Mouse (Mus musculus) lung, postnatal 0 days (tissue): Measurements from ENCODE around the gene Myl9. TPM values are rescaled to one million over a fixed set of nuclear protein-coding genes. Genes with fewer than 3 reads are reported as not detected.
A peak's percentile ranks its signal among the peaks of the same experiment; 100 is the strongest.

Experiments
- ATAC-seq: fragments of 200-750 bp; cut with Nextera tagmentation; 2 replicates; pipeline ENCODE4 v1.8.0; 2017; ENCODE audit warnings: moderate library complexity
- DNase-seq: peaks from one replicate; pipeline ENCODE4 v3.0.0-alpha.2; 2016; ENCODE audit warnings: low spot score
- H3K27ac ChIP-seq: fragments of 300-500 bp; sonication (generic); 2 replicates; pipeline ENCODE4 v1.5.1; 2014; ENCODE audit warnings: antibody characterized with exemption, mild to moderate bottlenecking, low read length, mixed read lengths
- H3K27me3 ChIP-seq: fragments of 300-500 bp; sonication (generic); replicated peaks from 2 replicates; pipeline ENCODE4 v1.6.1; 2014; ENCODE audit warnings: low read length, mixed read lengths; ENCODE audit not compliant: insufficient read depth
- H3K36me3 ChIP-seq: fragments of 300-500 bp; sonication (generic); 2 replicates; pipeline ENCODE4 v1.6.1; 2014; ENCODE audit warnings: low read length, mixed read lengths; ENCODE audit not compliant: insufficient read depth
- H3K4me1 ChIP-seq: fragments of 300-500 bp; sonication (generic); 2 replicates; pipeline ENCODE4 v1.6.1; 2014; ENCODE audit warnings: antibody characterized with exemption, low read depth, low read length, mixed read lengths; ENCODE audit not compliant: insufficient read depth
- H3K4me2 ChIP-seq: fragments of 300-500 bp; sonication (generic); replicated peaks from 2 replicates; pipeline ENCODE4 v1.6.1; 2014; ENCODE audit warnings: low read depth, mild to moderate bottlenecking, low read length, moderate library complexity, mixed read lengths
- H3K4me3 ChIP-seq: fragments of 300-500 bp; sonication (generic); 2 replicates; pipeline ENCODE4 v1.5.1; 2014; ENCODE audit warnings: low read depth, low read length
- H3K9ac ChIP-seq: fragments of 300-500 bp; sonication (generic); replicated peaks from 2 replicates; pipeline ENCODE4 v1.6.1; 2014; ENCODE audit warnings: low read depth, mild to moderate bottlenecking
- H3K9me3 ChIP-seq: fragments of 300-500 bp; sonication (generic); 2 replicates; pipeline ENCODE4 v1.6.1; 2016; ENCODE audit warnings: low read length, mixed read lengths
- CTCF ChIP-seq: IDR thresholded peaks from 2 replicates; pipeline ENCODE4 v1.5.1; 2016; ENCODE audit warnings: antibody characterized with exemption, mild to moderate bottlenecking
- EP300 ChIP-seq: IDR thresholded peaks from 2 replicates; pipeline ENCODE4 v1.6.1; 2016; ENCODE audit warnings: antibody characterized with exemption, mild to moderate bottlenecking, control low read depth
- WGBS: fragments of 180-500 bp; shearing (Covaris S2); extraction: QIAGEN DNeasy Blood & Tissue Kit; methylation state at CpG from one replicate; pipeline ENCODE4 v1.1.7; 2014; 5-methylcytosine and 5-hydroxymethylcytosine counted together
- polyA plus RNA-seq: library from polyadenylated mRNA; unstranded; fragments of >200 nt; fragmentation: Nextera tagmentation; extraction: Ambion mirVana; gene quantifications from 2 replicates; pipeline ENCODE4 v1.2.1, GENCODE M21; 2015

The Myl9 gene
- polyA plus RNA-seq, 1 experiment from 2014 or later, result 222 TPM

DNA sequence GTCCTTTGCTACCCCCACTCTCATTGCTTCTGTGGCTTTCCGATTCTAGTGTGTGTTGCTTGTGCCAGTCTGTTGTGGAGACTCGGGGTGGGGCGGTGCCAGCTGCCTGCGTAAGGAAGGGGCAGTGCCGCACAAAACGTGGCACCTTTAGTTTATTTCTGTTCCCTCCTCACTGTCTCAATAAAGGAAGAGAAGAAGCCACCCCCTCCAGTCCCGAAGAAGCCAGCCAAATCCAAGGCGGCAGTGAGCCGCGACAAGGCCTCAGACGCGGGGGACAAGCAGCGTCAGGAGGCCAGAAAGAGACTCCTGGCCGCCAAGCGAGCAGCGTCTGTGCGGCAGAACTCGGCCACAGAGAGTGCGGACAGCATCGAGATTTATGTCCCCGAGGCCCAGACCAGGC, 12.7 kb upstream of the Myl9 start:
- Histone ChIP-seq H3K4me1 (no peaks in the 10 kb centered on the region), H3K4me3 (no peak overlapping the region), H3K27me3 (no peaks in the 10 kb centered on the region), H3K9ac (no peak overlapping the region), H3K4me2 (no peak overlapping the region), H3K36me3 (peaks cover 24% of the 10 kb centered on the region), H3K9me3 (no peaks in the 10 kb centered on the region), H3K27ac (peak overlapping the region; percentile 59)
- DNase-seq, result no peak
- peak; percentile 13; the same call in 1 of the 2 replicates for ATAC-seq
- 63% methylated on average over 21 of the region's 21 CpGs for whole genome bisulfite sequencing
- TF ChIP-seq EP300, result no peak

- 67% methylated on average over 11 of the region's 11 CpGs for WGBS
- Histone ChIP-seq H3K4me3 (no peak overlapping the region), H3K9me3 (no peaks in the 10 kb centered on the region), H3K4me1 (no peaks in the 10 kb centered on the region), H3K36me3 (peaks cover 20% of the 10 kb centered on the region; the same call in 1 of the 2 replicates), H3K4me2 (no peak overlapping the region), H3K27ac (peak overlapping the region; percentile 59), H3K27me3 (no peaks in the 10 kb centered on the region), H3K9ac (no peak overlapping the region)
- DNase-seq, result peak; percentile 82
- TF ChIP-seq CTCF (no peak), EP300 (no peak)
- ATAC-seq, result peak; percentile 66
These were observed 12.1 kb upstream of the Myl9 start for GRCm38 (mm10) chr2:156763101-156763500.

DNA sequence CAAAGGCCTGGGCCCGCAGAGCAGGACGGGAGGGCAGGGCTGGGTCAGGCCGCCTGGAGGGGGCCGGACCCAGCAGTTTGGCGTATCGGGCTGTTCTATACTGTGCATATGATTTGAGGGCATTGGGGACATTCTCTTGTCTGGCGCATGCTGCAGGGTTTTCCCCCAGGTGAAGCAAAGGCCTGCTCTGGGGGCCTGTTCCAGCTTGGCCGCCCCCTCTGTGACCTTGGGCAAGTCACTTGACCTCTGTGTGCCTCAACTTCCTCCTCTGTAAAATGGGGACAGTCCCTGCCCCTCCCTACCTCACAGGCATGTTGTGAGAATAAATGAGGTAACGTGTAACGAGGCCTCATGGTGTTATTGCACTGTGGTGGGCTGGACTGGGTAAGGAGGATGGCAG, 11.2 kb upstream of the Myl9 start:
- Histone ChIP-seq H3K4me1 (no peaks in the 10 kb centered on the region), H3K27me3 (no peaks in the 10 kb centered on the region), H3K9ac (no peak overlapping the region), H3K36me3 (peaks cover 17% of the 10 kb centered on the region; the same call in 1 of the 2 replicates), H3K9me3 (no peaks in the 10 kb centered on the region), H3K4me2 (no peak overlapping the region), H3K4me3 (no peak overlapping the region), H3K27ac (no peak overlapping the region)
- no peak for ATAC-seq
- DNase-seq, result no peak
- TF ChIP-seq CTCF (no peak), EP300 (no peak)
- 95% methylated on average over 10 of the region's 10 CpGs for WGBS

GRCm38 (mm10) chr2:156764747-156765146, 10.5 kb upstream of the Myl9 start:
- no peak overlapping the region for H3K27ac ChIP-seq
- TF ChIP-seq CTCF (no peak), EP300 (no peak)
- no peak for ATAC-seq

GRCm38 (mm10) chr2:156765593-156765992, 9.6 kb upstream of the Myl9 start:
- TF ChIP-seq EP300 (no peak), CTCF (no peak)
- no peak for DNase-seq
- Histone ChIP-seq H3K4me3 (no peak overlapping the region), H3K9ac (0 out of 2 replicates have a peak overlapping the region, but pooled peaks have one; percentile 3), H3K4me1 (no peaks in the 10 kb centered on the region), H3K4me2 (no peak overlapping the region), H3K9me3 (no peaks in the 10 kb centered on the region), H3K27ac (no peak overlapping the region), H3K36me3 (0 out of 2 replicates have a peak, but pooled peaks cover 14% of the 10 kb centered on the region), H3K27me3 (no peaks in the 10 kb centered on the region)
- WGBS, result 59% methylated on average over 8 of the region's 8 CpGs
- no peak for ATAC-seq

More at GRCm38 (mm10) chr2:156764747-156765146, 10.5 kb upstream of the Myl9 start:
- H3K4me3 ChIP-seq, result no peak overlapping the region
- DNase-seq, result no peak
- H3K4me2 ChIP-seq, result no peak overlapping the region
- no peaks in the 10 kb centered on the region for H3K4me1 ChIP-seq
- no peaks in the 10 kb centered on the region for H3K27me3 ChIP-seq
- 59% methylated on average over 4 of the region's 4 CpGs for whole genome bisulfite sequencing
- no peak overlapping the region for H3K9ac ChIP-seq
- H3K36me3 ChIP-seq, result 0 out of 2 replicates have a peak, but pooled peaks cover 17% of the 10 kb centered on the region
- H3K9me3 ChIP-seq, result no peaks in the 10 kb centered on the region

DNA sequence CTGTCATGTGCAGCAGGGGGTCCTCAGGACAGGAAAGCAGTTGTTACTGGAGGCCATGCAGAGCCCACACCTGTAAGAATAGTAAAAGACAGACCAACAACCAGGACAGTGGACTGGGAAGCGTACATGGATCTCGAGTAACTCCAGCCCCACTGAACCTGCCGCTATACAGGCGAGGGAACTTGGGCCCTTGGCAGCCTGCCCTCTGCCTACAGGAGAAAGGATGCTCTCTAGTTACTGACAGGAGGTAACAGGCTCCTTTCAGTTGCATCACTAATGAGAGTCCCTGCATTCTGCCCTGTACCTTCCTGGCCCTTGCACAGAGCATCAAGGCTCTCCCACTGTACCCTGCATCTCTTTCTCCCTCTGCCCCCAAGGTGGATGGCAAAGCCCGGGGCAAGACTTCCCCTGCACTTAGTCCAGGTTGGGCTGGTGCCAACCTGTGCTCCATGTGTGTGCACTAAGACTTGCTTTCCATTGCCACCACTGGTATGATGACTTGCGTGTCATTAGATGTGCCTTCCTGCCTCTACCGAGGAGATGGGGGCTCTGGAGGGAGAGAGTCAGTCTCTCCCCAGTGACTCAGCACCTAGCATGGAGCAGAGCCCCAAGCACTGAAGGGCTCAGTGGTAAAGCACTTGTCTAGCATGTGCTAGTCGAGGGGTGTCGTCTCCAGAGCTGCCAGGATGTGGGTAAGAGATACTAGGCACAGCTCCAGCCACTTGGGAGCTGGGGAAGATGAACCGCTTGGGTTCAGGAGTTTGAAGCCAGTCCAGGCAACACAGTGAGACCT, 8.8 kb upstream of the Myl9 start:
- Histone ChIP-seq H3K4me2 (no peak overlapping the region), H3K27me3 (no peaks in the 10 kb centered on the region), H3K36me3 (0 out of 2 replicates have a peak, but pooled peaks cover 14% of the 10 kb centered on the region), H3K4me3 (no peak overlapping the region), H3K9me3 (no peaks in the 10 kb centered on the region), H3K9ac (0 out of 2 replicates have a peak overlapping the region, but pooled peaks have one; percentile 3), H3K4me1 (no peaks in the 10 kb centered on the region), H3K27ac (no peak overlapping the region)
- 54% methylated on average over 10 of the region's 10 CpGs for WGBS
- TF ChIP-seq CTCF, result no peak
- no peak for TF ChIP-seq EP300
- DNase-seq, result no peak
- no peak for ATAC-seq
